Mouse (Mus musculus): ENCODE results near the gene Slc6a20b.

- TF ChIP-seq CTCF (IDR thresholded peaks at IDR 0.05; ENCODE audit: low read depth) (no peak), EP300 (IDR thresholded peaks at IDR 0.05; ENCODE audit: low read depth) (no peak)
Observed at GRCm38 (mm10) chr9:123589240-123589910, 43.0 kb downstream of the Slc6a20b start.
